Mouse (Mus musculus) lung, postnatal 14 days (tissue): ENCODE data around the gene Syne2.

Experiments used
- DNase-seq: peaks from one replicate; pipeline ENCODE4 v3.0.0; 2021

Syne2 gene

DNA sequence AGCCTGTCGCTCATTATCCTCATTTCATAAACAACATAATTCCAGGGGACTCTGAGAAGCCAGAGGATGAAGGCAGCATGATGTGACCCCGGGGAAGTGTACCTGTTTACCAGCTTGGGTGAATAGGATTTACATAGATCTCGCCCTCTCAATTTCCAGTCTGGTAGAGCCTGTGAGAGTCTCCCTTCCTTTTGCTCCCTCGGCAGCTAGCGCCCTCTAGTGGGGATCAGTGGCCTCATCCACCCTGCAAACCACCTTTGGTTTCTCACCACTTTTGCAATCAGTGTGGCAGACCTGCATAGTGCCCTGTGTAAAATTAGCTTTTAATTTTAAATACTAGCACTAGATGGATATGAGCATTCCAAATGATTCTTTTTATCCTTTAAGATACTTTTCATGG, 133.4 kb downstream of the Syne2 start:
- peak; percentile 67 for DNase-seq

DNA sequence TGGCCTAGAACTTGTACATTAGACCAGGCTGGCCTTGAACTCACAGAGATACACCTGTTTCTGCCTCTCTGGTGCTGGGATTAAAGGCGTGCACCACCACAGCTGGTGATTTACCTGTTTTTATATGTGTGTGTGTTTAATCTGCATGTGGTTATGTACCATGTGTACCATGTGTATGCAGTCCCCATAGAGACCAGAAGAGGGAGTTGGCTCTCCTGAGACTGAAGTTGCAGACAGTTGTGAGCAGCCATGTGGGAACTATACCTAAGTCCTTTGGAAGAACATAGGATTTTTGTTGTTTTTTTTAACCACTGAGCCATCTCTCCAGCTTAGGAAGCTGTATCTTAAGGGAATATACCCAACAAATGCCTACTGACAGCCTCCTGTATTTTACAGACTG, 134.1 kb downstream of the Syne2 start:
- DNase-seq: no peak

GRCm38 (mm10) chr12:75966441-75967195, 148.7 kb downstream of the Syne2 start:
- DNase-seq: no peak

DNA sequence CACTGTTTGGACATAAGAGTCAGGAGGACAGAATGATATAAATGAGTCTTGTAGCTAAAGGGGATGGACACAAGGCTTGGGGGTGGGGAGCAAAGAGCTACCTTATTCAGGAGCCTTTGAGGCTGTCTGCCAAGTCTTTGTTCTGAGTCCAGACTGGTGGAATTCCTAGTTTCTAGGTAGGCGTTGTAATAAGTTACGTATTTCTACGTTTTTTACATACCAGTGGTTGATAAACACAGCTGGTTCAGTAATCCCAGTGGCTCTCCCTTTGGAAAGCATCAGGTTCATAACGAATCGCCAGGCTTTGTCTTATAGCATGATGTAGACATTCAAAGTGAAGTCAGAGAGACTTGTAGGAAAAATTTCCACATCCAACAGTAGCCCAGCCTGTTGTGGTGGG, 161.1 kb downstream of the Syne2 start:
- DNase-seq: peak; percentile 9

DNA sequence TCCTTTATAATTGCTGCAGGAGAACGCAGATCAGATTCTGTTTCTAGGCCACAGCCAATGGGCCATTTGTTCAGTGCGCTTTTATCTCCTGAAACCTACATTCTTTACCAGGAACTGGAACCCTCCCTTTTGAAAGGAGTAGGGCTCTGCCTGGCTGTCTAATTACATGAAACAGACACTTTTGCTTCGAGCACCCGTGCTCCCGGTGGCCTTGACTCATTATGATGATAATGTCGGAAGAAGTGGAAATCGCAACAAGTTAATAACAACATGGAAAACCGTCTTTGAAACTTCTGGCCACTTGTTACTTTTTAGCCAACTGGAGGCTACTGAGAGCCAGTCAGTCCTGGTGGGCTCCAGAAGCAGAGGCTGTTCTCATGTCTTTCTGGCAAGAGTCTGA, 165.4 kb downstream of the Syne2 start:
- DNase-seq: no peak

DNA sequence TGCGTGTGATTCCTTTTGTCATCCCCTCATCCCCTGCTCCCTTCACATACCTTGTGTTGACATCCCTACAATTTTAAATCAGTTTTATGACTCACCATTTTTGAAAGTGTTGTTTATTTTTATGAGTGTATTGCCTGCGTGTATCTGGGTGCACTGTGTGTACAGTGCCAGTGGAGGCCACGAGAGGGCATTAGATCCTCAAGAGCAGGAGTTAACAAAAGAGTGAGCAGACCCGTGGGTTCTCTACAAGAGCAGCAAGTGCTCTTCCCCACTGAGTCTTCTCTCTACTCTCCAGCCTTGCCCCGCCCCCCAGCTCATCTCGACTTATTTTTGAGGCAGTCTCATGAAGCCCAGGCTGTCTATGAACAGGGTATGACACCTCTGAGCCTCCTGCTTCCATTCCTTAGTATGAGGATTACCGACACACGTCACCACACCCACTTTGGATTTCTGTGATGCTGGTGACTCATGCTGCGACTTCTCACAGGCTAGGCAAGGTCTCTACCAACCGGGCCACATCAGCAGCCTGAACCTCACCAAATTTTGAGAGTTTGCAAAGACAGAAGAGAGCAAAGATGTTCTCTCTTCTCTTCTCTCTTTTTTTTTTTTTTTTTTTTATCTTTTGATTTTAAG, 174.4 kb downstream of the Syne2 start:
- no peak for DNase-seq

GRCm38 (mm10) chr12:75992946-75993345, 175.0 kb downstream of the Syne2 start:
- DNase-seq: no peak

- DNase-seq: peak; percentile 65
Measured at GRCm38 (mm10) chr12:75995086-75995485, 177.2 kb downstream of the Syne2 start.

- no peak for DNase-seq
Measured at GRCm38 (mm10) chr12:75997547-75997946, 179.6 kb downstream of the Syne2 start.

GRCm38 (mm10) chr12:75998416-75998815, 180.5 kb downstream of the Syne2 start:
- DNase-seq: no peak

- peak; percentile 68 for DNase-seq
Measured at GRCm38 (mm10) chr12:76004697-76005249, 186.8 kb downstream of the Syne2 start.

DNA sequence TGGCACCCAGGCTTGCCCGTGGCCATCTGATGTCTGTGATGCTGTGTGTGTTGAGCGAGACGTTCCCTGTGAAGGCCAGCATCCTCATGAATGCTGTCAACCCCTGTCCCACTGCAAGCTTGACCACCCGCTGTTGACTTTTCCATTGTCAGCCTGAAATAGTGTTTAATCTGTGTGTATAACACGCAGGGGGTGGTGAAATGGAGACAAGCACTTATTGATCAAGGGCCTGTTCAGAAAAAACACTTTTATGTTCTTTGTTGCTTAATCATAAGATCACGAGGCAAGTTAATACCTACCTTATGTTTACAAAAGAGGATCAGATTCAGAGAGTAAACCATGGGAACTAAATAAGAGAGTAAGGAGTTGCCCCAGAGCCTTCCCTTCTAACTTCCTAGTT, 191.1 kb downstream of the Syne2 start:
- no peak for DNase-seq

- DNase-seq: no peak
Measured at GRCm38 (mm10) chr12:76012789-76013188, 194.9 kb downstream of the Syne2 start.

GRCm38 (mm10) chr12:76013480-76013879, 195.5 kb downstream of the Syne2 start:
- DNase-seq: no peak

DNA sequence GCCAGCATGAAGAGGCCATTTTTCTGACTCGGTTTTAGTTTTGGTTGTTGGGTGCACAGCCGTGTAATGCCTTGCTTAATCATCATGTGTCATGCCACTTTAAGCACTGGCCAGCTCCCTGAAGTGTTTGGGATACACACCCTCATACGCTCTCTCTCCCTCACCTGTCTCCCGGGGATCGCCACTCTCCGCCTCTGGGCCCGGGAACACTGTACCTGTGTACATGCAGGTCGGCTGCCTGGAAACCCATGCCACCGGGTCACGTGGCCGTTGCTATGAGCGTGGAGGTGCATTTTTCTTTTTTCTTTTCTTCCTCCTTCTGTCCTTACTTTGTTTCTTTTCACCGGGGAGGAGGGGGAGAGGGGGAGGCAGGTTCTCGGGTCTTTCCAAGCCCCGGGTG, 197.1 kb downstream of the Syne2 start:
- DNase-seq: peak; percentile 35

- DNase-seq: peak; percentile 41
Measured at GRCm38 (mm10) chr12:76015489-76015888, 197.6 kb downstream of the Syne2 start.

DNA sequence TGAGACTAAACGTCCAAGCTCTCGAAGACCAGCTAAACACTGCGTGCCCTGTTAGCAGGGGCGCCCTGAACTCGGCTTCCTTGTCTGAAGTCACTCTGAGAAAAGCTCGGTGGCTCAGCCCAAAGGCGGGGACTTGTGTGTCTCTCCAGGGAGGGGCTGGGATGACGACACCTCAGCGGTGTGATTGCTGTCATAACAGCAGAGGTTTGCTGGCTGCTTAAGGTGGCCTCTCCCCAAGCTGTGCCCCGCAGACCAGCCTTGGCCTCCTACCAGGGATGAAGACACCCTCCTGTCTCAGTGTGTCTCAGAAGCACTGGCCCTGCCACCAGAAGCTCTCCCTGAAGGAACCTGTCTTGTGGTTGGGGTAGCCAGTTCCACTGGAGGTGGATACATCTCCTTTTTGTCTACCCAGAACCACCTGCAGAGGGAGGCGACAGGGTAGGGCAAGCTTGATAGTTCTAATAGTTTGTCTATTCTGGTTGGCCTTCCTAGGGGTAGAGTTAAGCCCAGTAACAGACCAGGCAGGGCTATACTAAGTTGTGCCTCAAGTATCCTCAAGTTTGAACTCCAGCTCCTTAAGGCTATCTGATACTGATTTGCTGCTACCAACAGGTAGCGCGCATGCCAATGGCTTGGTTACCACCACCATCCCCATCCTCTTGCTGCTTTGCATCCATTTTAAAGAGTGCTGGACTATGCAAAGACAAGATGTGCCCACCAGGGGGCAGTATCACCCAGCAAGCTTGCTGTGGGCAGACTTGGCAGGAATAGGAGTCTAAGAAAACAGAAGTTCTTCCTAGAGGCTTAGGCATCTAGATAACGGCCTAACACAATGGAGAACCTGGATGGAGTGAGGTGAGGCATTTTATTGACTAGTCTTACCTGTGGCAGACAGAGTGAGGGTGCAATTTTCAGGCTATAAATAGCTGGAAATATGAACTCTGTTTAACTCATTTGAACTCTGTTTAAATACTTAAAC, 198.5 kb downstream of the Syne2 start:
- peak; percentile 86 for DNase-seq

DNA sequence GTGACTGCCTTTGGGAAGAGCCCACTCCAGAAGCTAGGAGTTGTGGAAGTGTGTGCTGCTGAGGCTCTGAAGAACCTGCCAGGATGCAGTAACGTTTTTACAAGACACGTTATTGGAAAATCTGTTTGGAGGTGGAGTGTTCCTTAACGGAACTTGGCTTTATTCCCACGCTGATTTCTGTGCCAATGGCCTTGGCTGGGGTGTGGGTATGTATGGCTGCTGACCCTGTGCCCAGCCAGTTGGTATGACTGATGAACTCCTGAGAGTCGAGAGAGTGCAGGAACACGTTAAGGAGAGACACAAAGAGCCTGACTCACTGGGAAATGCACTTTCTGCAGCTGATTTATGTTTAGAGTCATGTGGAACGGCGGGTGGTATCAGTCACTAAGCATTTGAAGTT, 200.7 kb downstream of the Syne2 start:
- DNase-seq: no peak

DNA sequence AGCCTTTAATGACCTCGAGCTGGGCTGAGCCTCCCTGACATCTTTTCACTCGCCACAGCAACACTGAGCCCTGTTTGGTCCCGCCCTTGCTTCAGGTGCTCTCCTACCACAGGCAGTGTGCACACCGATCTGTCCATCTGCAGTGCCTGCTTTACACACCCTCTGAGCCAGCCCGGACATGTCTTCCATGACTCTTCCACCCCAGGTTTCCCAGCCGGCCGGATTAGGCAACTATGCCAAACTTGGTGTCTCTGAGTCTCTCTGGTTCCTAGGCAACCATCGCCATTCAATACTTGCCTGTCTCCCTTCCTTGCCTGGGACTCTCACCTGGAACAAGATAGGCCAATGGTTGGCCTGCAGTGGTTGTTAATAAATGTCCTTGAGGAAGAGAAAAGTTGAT, 224.4 kb downstream of the Syne2 start:
- no peak for DNase-seq

GRCm38 (mm10) chr12:76046561-76046960, 228.6 kb downstream of the Syne2 start:
- DNase-seq: peak; percentile 53

GRCm38 (mm10) chr12:76047921-76048320, 230.0 kb downstream of the Syne2 start:
- no peak for DNase-seq

DNA sequence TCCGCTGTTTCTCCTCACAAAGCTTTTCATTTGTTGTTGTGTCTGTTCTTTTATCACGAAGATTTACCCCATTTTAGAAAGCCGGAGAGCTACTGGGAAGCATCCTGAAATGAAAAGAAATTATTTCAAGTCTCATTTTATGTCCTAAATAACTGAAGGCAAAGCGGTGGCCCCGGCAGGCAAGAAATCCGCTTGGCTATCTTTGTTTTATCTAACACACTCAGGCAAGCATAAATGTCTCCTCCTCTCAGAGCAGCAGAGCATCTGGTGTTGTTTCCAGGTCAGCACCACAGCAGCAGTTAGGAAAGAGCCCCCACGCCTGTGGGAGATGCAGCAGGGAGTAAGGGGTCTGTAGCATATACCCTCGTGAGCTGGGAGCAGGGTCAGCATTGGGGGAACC, 230.7 kb downstream of the Syne2 start:
- no peak for DNase-seq

- DNase-seq: no peak
Measured at GRCm38 (mm10) chr12:76049343-76049742, 231.4 kb downstream of the Syne2 start.
